ENCODE assay signal across 19 mouse cellular contexts in genomic region chr14:11866416-11866815, GRCm38 (mm10).
DNase-seq lines count a peak whose midpoint lies in the region.
"Had no signal": no experiment of that assay in that cellular context is flagged by ENCODE, and none has a peak within 500 bp of the region (broad histone marks: within the 10 kb centered on the region; RNA-seq: fewer than 3 reads in every experiment).

No protein-coding gene starts in this region.

- H3K27ac ChIP-seq in brown adipose tissue, adult 24 weeks (replicated peaks; ENCODE audit: low read depth, low read length): peak overlapping the region; percentile 83
- H3K27ac ChIP-seq: heart, embryonic 15.5 days; limb, embryonic 13.5 days; liver, embryonic 14.5 days; stomach, postnatal 0 days had no signal

- peak; percentile 18 for DNase-seq in adrenal gland, postnatal 25 days
- no peak for DNase-seq in adrenal gland, adult 18-20 months (ENCODE audit: low spot score in 2 of 2)
- peak; percentile 71 to 85 for DNase-seq in heart, adult 9 months (ENCODE audit: low spot score in 2 of 2)
- no peak for DNase-seq in heart, postnatal 36 days
- DNase-seq in kidney, adult 9 months: peak; percentile 57
- DNase-seq in kidney, adult 18-20 months: no peak
- DNase-seq in urinary bladder, postnatal 10 days (ENCODE audit: low spot score): no peak
- DNase-seq: cerebellum, adult 18-20 months; cerebellum, postnatal 14 days; forebrain, postnatal 0 days; layer of hippocampus, adult 9-11 months; lung, embryonic 14.5 days; midbrain, embryonic 14.5 days had no signal

- H3K4me1 ChIP-seq in brown adipose tissue, adult 24 weeks (ENCODE audit: control insufficient read depth, insufficient read depth, insufficient read length, low read length): peaks cover 43% of the 10 kb centered on the region

- no peak overlapping the region for H3K4me3 ChIP-seq in brown adipose tissue, adult 24 weeks (ENCODE audit: insufficient read depth, low read depth, low read length)
- H3K4me3 ChIP-seq: embryonic facial prominence, embryonic 12.5 days; heart, embryonic 15.5 days; limb, embryonic 13.5 days had no signal

- intact Hi-C loops in heart, postnatal 36 days (cut with DNase I): loop anchor here (1.0 to 5.0 kb wide), 3 partner anchors 17 to 314 kb away; partner anchors contain the start of gene Ptprg

Comparison
In these comparisons a context has a peak if more than half of its experiments do, and no peak if none do; other contexts are left out.
1. DNase-seq: peak in adrenal gland, postnatal 25 days (single experiment), heart, adult 9 months (2 of 2) and kidney, adult 9 months (single experiment); none in adrenal gland, adult 18-20 months (0 of 2), heart, postnatal 36 days (0 of 2), kidney, adult 18-20 months (single experiment) and urinary bladder, postnatal 10 days (single experiment).